Mouse (Mus musculus) limb, embryonic 11.5 days (tissue): ENCODE results near the gene Ago1. TPM values are rescaled to one million over a fixed set of nuclear protein-coding genes. Genes with fewer than 3 reads are reported as not detected.

Experiments used
- ATAC-seq: fragments of 200-750 bp; cut with Nextera tagmentation; 2 replicates; pipeline ENCODE4 v1.8.0; 2017; ENCODE audit warnings: low read depth; ENCODE audit not compliant: insufficient number of reproducible peaks, low FRiP score, low TSS enrichment
- DNase-seq: peaks from one replicate; pipeline ENCODE4 v3.0.0-alpha.2; 2015; ENCODE audit warnings: low spot score
- H3K27ac ChIP-seq: fragments of 300-500 bp; sonication (generic); replicated peaks from 2 replicates; pipeline ENCODE4 v1.5.1; 2014; ENCODE audit warnings: low read depth, mild to moderate bottlenecking, low read length
- H3K27me3 ChIP-seq: fragments of 300-500 bp; sonication (generic); 2 replicates; pipeline ENCODE4 v1.6.1; 2014; ENCODE audit warnings: mild to moderate bottlenecking, low read length, mixed read lengths; ENCODE audit not compliant: control insufficient read depth, insufficient read depth
- H3K36me3 ChIP-seq: fragments of 300-500 bp; sonication (generic); 2 replicates; pipeline ENCODE4 v1.6.1; 2014; ENCODE audit warnings: mild to moderate bottlenecking, low read length, moderate library complexity, mixed read lengths; ENCODE audit not compliant: control insufficient read depth, insufficient read depth
- H3K4me1 ChIP-seq: fragments of 300-500 bp; sonication (generic); 2 replicates; pipeline ENCODE4 v1.6.1; 2014; ENCODE audit warnings: low read length, mixed read lengths; ENCODE audit not compliant: control insufficient read depth, insufficient read depth
- H3K4me2 ChIP-seq: fragments of 300-500 bp; sonication (generic); 2 replicates; pipeline ENCODE4 v1.6.1; 2014; ENCODE audit warnings: low read depth, mild to moderate bottlenecking, moderate library complexity; ENCODE audit not compliant: severe bottlenecking
- H3K4me3 ChIP-seq: fragments of 300-500 bp; sonication (generic); 2 replicates; pipeline ENCODE4 v1.5.1; 2014; ENCODE audit warnings: low read depth, low read length
- H3K9ac ChIP-seq: fragments of 300-500 bp; sonication (generic); 2 replicates; pipeline ENCODE4 v1.6.1; 2014; ENCODE audit warnings: mild to moderate bottlenecking, low read length
- H3K9me3 ChIP-seq: fragments of 300-500 bp; sonication (generic); 2 replicates; pipeline ENCODE4 v1.6.1; 2016; ENCODE audit warnings: low read length; ENCODE audit not compliant: control insufficient read depth
- WGBS: fragments of 180-500 bp; shearing (Covaris S2); extraction: QIAGEN DNeasy Blood & Tissue Kit; methylation state at CpG from one replicate; pipeline ENCODE4 v1.1.7; 2014; 5-methylcytosine and 5-hydroxymethylcytosine counted together
- polyA plus RNA-seq: library from polyadenylated mRNA; unstranded; fragments of >200 nt; fragmentation: Nextera tagmentation; extraction: Ambion mirVana; gene quantifications from 2 replicates; pipeline ENCODE4 v1.2.1, GENCODE M21; 2014

The Ago1 gene
- polyA plus RNA-seq, 1 experiment from 2014 or later, result 7.8 TPM

- no peaks in the 10 kb centered on the region for H3K4me1 ChIP-seq
- WGBS, result 74% methylated on average over 2 of the region's 2 CpGs
- no peaks in the 10 kb centered on the region for H3K9me3 ChIP-seq
- no peak for DNase-seq
- H3K4me3 ChIP-seq, result no peak overlapping the region
- no peak for ATAC-seq
- H3K4me2 ChIP-seq, result no peak overlapping the region
- H3K27ac ChIP-seq, result no peak overlapping the region
- H3K27me3 ChIP-seq, result no peaks in the 10 kb centered on the region
- H3K9ac ChIP-seq, result no peak overlapping the region
- no peaks in the 10 kb centered on the region for H3K36me3 ChIP-seq
Observed at GRCm38 (mm10) chr4:126496963-126497362, 28.6 kb upstream of the Ago1 start.

- H3K27ac ChIP-seq, result no peak overlapping the region
- H3K9ac ChIP-seq, result no peak overlapping the region
- no peaks in the 10 kb centered on the region for H3K27me3 ChIP-seq
- H3K9me3 ChIP-seq, result no peaks in the 10 kb centered on the region
- H3K4me2 ChIP-seq, result no peak overlapping the region
- ATAC-seq, result no peak
- no peaks in the 10 kb centered on the region for H3K4me1 ChIP-seq
- no peak overlapping the region for H3K4me3 ChIP-seq
- no peak for DNase-seq
- no peaks in the 10 kb centered on the region for H3K36me3 ChIP-seq
- WGBS, result 78% methylated on average over 5 of the region's 5 CpGs
Observed at GRCm38 (mm10) chr4:126495942-126496790, 27.8 kb upstream of the Ago1 start.

GRCm38 (mm10) chr4:126495453-126495852, 27.1 kb upstream of the Ago1 start:
- 69% methylated on average over 5 of the region's 5 CpGs for WGBS
- Histone ChIP-seq H3K4me3 (no peak overlapping the region), H3K4me2 (no peak overlapping the region), H3K27ac (no peak overlapping the region), H3K36me3 (no peaks in the 10 kb centered on the region), H3K9ac (no peak overlapping the region), H3K9me3 (no peaks in the 10 kb centered on the region), H3K27me3 (no peaks in the 10 kb centered on the region), H3K4me1 (no peaks in the 10 kb centered on the region)
- ATAC-seq (no peak), DNase-seq (no peak)

- no peaks in the 10 kb centered on the region for H3K36me3 ChIP-seq
- ATAC-seq (no peak), DNase-seq (no peak)
- H3K27ac ChIP-seq, result no peak overlapping the region
- H3K4me2 ChIP-seq, result no peak overlapping the region
- no peak overlapping the region for H3K4me3 ChIP-seq
- 84% methylated on average over 4 of the region's 4 CpGs for WGBS
- no peaks in the 10 kb centered on the region for H3K4me1 ChIP-seq
- no peaks in the 10 kb centered on the region for H3K9me3 ChIP-seq
- no peaks in the 10 kb centered on the region for H3K27me3 ChIP-seq
- no peak overlapping the region for H3K9ac ChIP-seq
Observed at GRCm38 (mm10) chr4:126493416-126493815, 25.0 kb upstream of the Ago1 start.

GRCm38 (mm10) chr4:126491977-126492376, 23.6 kb upstream of the Ago1 start:
- Histone ChIP-seq H3K27ac (no peak overlapping the region), H3K9ac (no peak overlapping the region), H3K36me3 (no peaks in the 10 kb centered on the region), H3K4me3 (no peak overlapping the region), H3K9me3 (no peaks in the 10 kb centered on the region), H3K27me3 (no peaks in the 10 kb centered on the region), H3K4me2 (no peak overlapping the region), H3K4me1 (no peaks in the 10 kb centered on the region)
- 69% methylated on average over 5 of the region's 5 CpGs for WGBS
- DNase-seq (no peak), ATAC-seq (no peak)

DNA sequence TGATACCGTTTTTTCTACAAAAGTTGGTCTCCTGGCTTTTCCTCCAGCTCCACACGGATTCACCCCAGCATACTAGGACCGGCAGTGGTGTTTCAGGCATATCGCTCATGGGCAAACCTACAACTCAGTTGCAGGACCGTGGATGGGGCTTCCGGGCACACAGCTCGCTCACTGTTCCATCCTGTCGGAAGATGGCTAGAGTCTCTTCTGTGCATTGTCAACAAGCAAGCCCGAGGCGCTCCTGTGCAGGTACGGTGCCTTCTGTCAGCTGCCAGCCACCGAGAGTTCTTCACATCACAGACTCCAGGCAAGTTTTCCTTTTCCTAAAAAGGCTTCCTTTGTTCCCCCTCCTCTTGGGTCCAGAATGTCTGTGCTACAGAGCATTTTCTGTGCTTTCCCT, 22.3 kb upstream of the Ago1 start:
- Histone ChIP-seq H3K36me3 (no peaks in the 10 kb centered on the region), H3K9ac (no peak overlapping the region), H3K27ac (no peak overlapping the region), H3K9me3 (no peaks in the 10 kb centered on the region), H3K27me3 (no peaks in the 10 kb centered on the region), H3K4me2 (no peak overlapping the region), H3K4me1 (no peaks in the 10 kb centered on the region), H3K4me3 (no peak overlapping the region)
- WGBS, result 84% methylated on average over 12 of the region's 12 CpGs
- DNase-seq, result no peak
- ATAC-seq, result no peak

DNA sequence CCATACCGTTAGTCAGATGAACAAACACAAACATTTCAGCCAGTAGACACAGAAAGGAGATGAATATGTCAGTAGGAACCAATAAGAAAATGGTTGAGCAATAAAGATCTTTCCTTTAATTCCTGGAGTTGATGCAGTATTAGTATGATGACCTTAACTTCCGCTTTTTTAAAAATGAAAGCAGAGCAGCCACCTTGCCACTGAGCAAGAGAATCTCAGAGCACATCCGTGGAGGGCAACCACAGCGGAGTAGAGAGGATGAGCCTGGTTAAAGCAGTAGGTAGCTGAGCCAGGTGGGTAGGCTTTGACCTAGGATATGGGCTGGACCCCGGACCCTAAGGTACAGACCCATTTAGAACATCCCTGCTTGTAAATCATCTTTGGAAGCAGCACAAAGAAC, 21.4 kb upstream of the Ago1 start:
- WGBS, result 90% methylated on average over 5 of the region's 5 CpGs
- no peak overlapping the region for H3K4me3 ChIP-seq
- H3K27ac ChIP-seq, result no peak overlapping the region
- no peak for ATAC-seq
- DNase-seq, result no peak
- H3K36me3 ChIP-seq, result no peaks in the 10 kb centered on the region
- H3K4me1 ChIP-seq, result no peaks in the 10 kb centered on the region
- H3K4me2 ChIP-seq, result no peak overlapping the region
- H3K9me3 ChIP-seq, result no peaks in the 10 kb centered on the region
- H3K9ac ChIP-seq, result no peak overlapping the region
- no peaks in the 10 kb centered on the region for H3K27me3 ChIP-seq

GRCm38 (mm10) chr4:126486217-126486616, 17.8 kb upstream of the Ago1 start:
- no peak for ATAC-seq
- WGBS, result 67% methylated on average over 1 of the region's 1 CpGs

GRCm38 (mm10) chr4:126485065-126485464, 16.7 kb upstream of the Ago1 start:
- no peak overlapping the region for H3K4me2 ChIP-seq
- no peaks in the 10 kb centered on the region for H3K9me3 ChIP-seq
- H3K4me3 ChIP-seq, result no peak overlapping the region
- H3K27me3 ChIP-seq, result no peaks in the 10 kb centered on the region
- H3K27ac ChIP-seq, result no peak overlapping the region
- 78% methylated on average over 2 of the region's 2 CpGs for WGBS
- no peaks in the 10 kb centered on the region for H3K4me1 ChIP-seq
- no peaks in the 10 kb centered on the region for H3K36me3 ChIP-seq
- ATAC-seq (no peak), DNase-seq (no peak)
- H3K9ac ChIP-seq, result no peak overlapping the region

More at GRCm38 (mm10) chr4:126486217-126486616, 17.8 kb upstream of the Ago1 start:
- H3K27ac ChIP-seq, result no peak overlapping the region
- H3K4me1 ChIP-seq, result no peaks in the 10 kb centered on the region
- H3K4me2 ChIP-seq, result no peak overlapping the region
- DNase-seq, result no peak
- no peak overlapping the region for H3K4me3 ChIP-seq
- no peaks in the 10 kb centered on the region for H3K36me3 ChIP-seq
- no peaks in the 10 kb centered on the region for H3K9me3 ChIP-seq
- no peaks in the 10 kb centered on the region for H3K27me3 ChIP-seq
- no peak overlapping the region for H3K9ac ChIP-seq
